Mouse (Mus musculus) thymus, postnatal 0 days (tissue): ENCODE measurements around the gene Ddb1. TPM values are rescaled to one million over a fixed set of nuclear protein-coding genes. Genes with fewer than 3 reads are reported as not detected.
"Not testable (repeated sequence)": the region's sequence is repeated elsewhere in the genome, so short reads cannot be mapped to it uniquely, and the experiment has no call there.

Experiments used
- DNase-seq: peaks from one replicate; pipeline ENCODE4 v3.0.0-alpha.2; 2015; ENCODE audit warnings: low spot score
- polyA plus RNA-seq: library from polyadenylated mRNA; unstranded; fragments of >200 nt; fragmentation: Nextera tagmentation; extraction: Ambion mirVana; gene quantifications from 2 replicates; pipeline ENCODE4 v1.2.1, GENCODE M21; 2015

The Ddb1 gene
- polyA plus RNA-seq, result 148 and 156 TPM in 2 replicates

- DNase-seq, result peak; percentile 99
Measured at GRCm38 (mm10) chr19:10605293-10605900, at the start of gene Ddb1, which contains the start of gene Tkfc. Gene Ddb1 (plus strand): TSS chr19:10605327. Gene Tkfc (minus strand): TSS chr19:10605654.

GRCm38 (mm10) chr19:10555624-10556510, 49.3 kb upstream of the Ddb1 start, which contains the start of gene Tmem216:
Gene Tmem216 (minus strand): TSS chr19:10556238.
- peak; percentile 88 for DNase-seq

- DNase-seq, result no peak
Measured at GRCm38 (mm10) chr19:10557001-10557400, 48.1 kb upstream of the Ddb1 start.

- DNase-seq, result no peak
Measured at GRCm38 (mm10) chr19:10557430-10557829, 47.7 kb upstream of the Ddb1 start.

- DNase-seq, result not testable (repeated sequence)
Measured at GRCm38 (mm10) chr19:10557837-10558375, 47.2 kb upstream of the Ddb1 start.

GRCm38 (mm10) chr19:10560108-10560507, 45.0 kb upstream of the Ddb1 start:
- no peak for DNase-seq

- no peak for DNase-seq
Measured at GRCm38 (mm10) chr19:10561558-10562314, 43.4 kb upstream of the Ddb1 start.

GRCm38 (mm10) chr19:10562351-10562750, 42.8 kb upstream of the Ddb1 start:
- DNase-seq, result no peak

- no peak for DNase-seq
Measured at GRCm38 (mm10) chr19:10564278-10564677, 40.8 kb upstream of the Ddb1 start.

- no peak for DNase-seq
Measured at GRCm38 (mm10) chr19:10565217-10565616, 39.9 kb upstream of the Ddb1 start.

GRCm38 (mm10) chr19:10569627-10570026, 35.5 kb upstream of the Ddb1 start:
- DNase-seq, result no peak

GRCm38 (mm10) chr19:10576690-10577561, 28.2 kb upstream of the Ddb1 start, which contains the start of the genes Cyb561a3 and Tmem138:
Gene Cyb561a3 (plus strand): TSS chr19:10577172.
Gene Tmem138 (minus strand): TSS chr19:10577362.
- DNase-seq, result peak; percentile 96

- DNase-seq, result no peak
Measured at GRCm38 (mm10) chr19:10580102-10580501, 25.0 kb upstream of the Ddb1 start.

- no peak for DNase-seq
Measured at GRCm38 (mm10) chr19:10580761-10581160, 24.4 kb upstream of the Ddb1 start.

GRCm38 (mm10) chr19:10581984-10582383, 23.1 kb upstream of the Ddb1 start:
- peak; percentile 42 for DNase-seq

GRCm38 (mm10) chr19:10583550-10584146, 21.5 kb upstream of the Ddb1 start:
- DNase-seq, result no peak

GRCm38 (mm10) chr19:10585112-10585511, 20.0 kb upstream of the Ddb1 start:
- peak; percentile 16 for DNase-seq

- no peak for DNase-seq
Measured at GRCm38 (mm10) chr19:10587231-10587630, 17.9 kb upstream of the Ddb1 start.

- DNase-seq, result no peak
Measured at GRCm38 (mm10) chr19:10589127-10589857, 15.8 kb upstream of the Ddb1 start.
